Mouse (Mus musculus) kidney, postnatal 0 days (tissue): ENCODE results near the gene Spata4. TPM values are rescaled to one million over a fixed set of nuclear protein-coding genes. Genes with fewer than 3 reads are reported as not detected.
"Not testable (repeated sequence)": the region's sequence is repeated elsewhere in the genome, so short reads cannot be mapped to it uniquely, and the experiment has no call there.

Source experiments
- ATAC-seq: fragments of 200-750 bp; cut with Nextera tagmentation; replicated peaks from 2 replicates; pipeline ENCODE4 v1.8.0; 2017; ENCODE audit warnings: low read depth, moderate number of reproducible peaks, moderate TSS enrichment, moderate library complexity; ENCODE audit not compliant: low FRiP score
- DNase-seq: peaks from one replicate; pipeline ENCODE4 v3.0.0-alpha.2; 2016; ENCODE audit warnings: low spot score
- H3K27ac ChIP-seq: fragments of 300-500 bp; sonication (generic); 2 replicates; pipeline ENCODE4 v1.5.1; 2014; ENCODE audit warnings: mild to moderate bottlenecking
- H3K27me3 ChIP-seq: fragments of 300-500 bp; sonication (generic); 2 replicates; pipeline ENCODE4 v1.6.1; 2014; ENCODE audit warnings: low read length, mixed read lengths; ENCODE audit not compliant: insufficient read depth
- H3K36me3 ChIP-seq: fragments of 300-500 bp; sonication (generic); 2 replicates; pipeline ENCODE4 v1.6.1; 2014; ENCODE audit warnings: low read length, mixed read lengths; ENCODE audit not compliant: insufficient read depth
- H3K4me1 ChIP-seq: fragments of 300-500 bp; sonication (generic); replicated peaks from 2 replicates; pipeline ENCODE4 v1.6.1; 2014; ENCODE audit warnings: antibody characterized with exemption, low read length, mixed read lengths; ENCODE audit not compliant: insufficient read depth
- H3K4me2 ChIP-seq: fragments of 300-500 bp; sonication (generic); 2 replicates; pipeline ENCODE4 v1.6.1; 2014; ENCODE audit warnings: mild to moderate bottlenecking, low read length, moderate library complexity, mixed read lengths
- H3K4me3 ChIP-seq: fragments of 300-500 bp; sonication (generic); replicated peaks from 2 replicates; pipeline ENCODE4 v1.5.1; 2014; ENCODE audit warnings: low read depth, low read length
- H3K9ac ChIP-seq: fragments of 300-500 bp; sonication (generic); 2 replicates; pipeline ENCODE4 v1.6.1; 2014; ENCODE audit warnings: low read depth, low read length
- H3K9me3 ChIP-seq: fragments of 300-500 bp; sonication (generic); replicated peaks from 2 replicates; pipeline ENCODE4 v1.6.1; 2016; ENCODE audit warnings: low read length, inconsistent platforms, mixed read lengths
- CTCF ChIP-seq: IDR thresholded peaks from 2 replicates; pipeline ENCODE4 v1.5.1; 2016; ENCODE audit warnings: antibody characterized with exemption, low read depth, mild to moderate bottlenecking, moderate library complexity
- WGBS: fragments of 180-500 bp; shearing (Covaris S2); extraction: QIAGEN DNeasy Blood & Tissue Kit; methylation state at CpG from one replicate; pipeline ENCODE4 v1.1.7; 2014; 5-methylcytosine and 5-hydroxymethylcytosine counted together
- polyA plus RNA-seq: library from polyadenylated mRNA; unstranded; fragments of >200 nt; fragmentation: Nextera tagmentation; extraction: Ambion mirVana; gene quantifications from 2 replicates; pipeline ENCODE4 v1.2.1, GENCODE M21; 2015

Spata4 gene
- polyA plus RNA-seq, 1 experiment from 2014 or later = not detected

DNA sequence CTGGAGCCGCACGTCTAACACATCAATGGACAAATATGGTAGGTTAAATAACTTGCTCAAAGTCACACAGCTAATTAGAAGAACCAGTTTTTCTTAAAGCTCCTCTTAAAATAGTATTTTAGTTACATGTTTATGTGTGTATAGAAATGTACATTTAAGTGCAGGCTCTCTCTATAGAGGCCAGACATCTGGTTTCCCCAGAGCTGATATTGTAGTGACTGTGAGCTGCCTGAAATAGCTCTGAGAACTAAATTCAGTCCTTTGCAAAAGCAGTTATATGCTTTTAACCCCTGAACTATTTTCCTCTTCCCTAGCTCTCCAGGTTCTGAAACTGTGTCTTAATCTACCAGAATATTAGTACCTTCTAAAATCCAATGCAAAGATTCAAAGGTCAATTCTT is 3.2 kb upstream of the Spata4 start:
- no peak overlapping the region for H3K4me2 ChIP-seq
- no peak for ATAC-seq
- H3K4me3 ChIP-seq = no peak overlapping the region
- H3K27me3 ChIP-seq = no peaks in the 10 kb centered on the region
- 79% methylated on average over 2 of the region's 2 CpGs for WGBS
- no peaks in the 10 kb centered on the region for H3K36me3 ChIP-seq
- H3K9me3 ChIP-seq = no peaks in the 10 kb centered on the region
- DNase-seq = no peak
- no peak overlapping the region for H3K9ac ChIP-seq
- no peak overlapping the region for H3K27ac ChIP-seq
- no peaks in the 10 kb centered on the region for H3K4me1 ChIP-seq
- no peak for TF ChIP-seq CTCF

DNA sequence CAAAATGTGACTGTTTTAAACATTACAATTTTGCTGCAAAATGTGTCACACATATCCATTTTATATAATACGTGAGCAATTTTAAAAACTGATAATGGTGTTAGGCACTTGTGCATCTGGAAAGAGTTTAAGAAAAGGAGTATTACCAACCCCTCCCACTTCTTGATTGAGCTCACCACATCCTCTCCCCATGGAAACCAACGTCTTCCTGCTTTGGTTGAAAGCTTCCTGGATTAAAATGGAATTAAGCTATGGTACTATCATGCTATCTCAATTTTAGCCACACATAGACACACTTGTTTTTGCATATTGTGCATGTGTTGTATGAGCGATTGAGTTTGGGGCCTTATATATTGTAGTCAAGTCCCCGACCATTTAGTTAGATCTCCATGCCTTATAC is 2.9 kb downstream of the Spata4 start:
- no peaks in the 10 kb centered on the region for H3K9me3 ChIP-seq
- no peak overlapping the region for H3K27ac ChIP-seq
- H3K4me1 ChIP-seq = no peaks in the 10 kb centered on the region
- DNase-seq (no peak), ATAC-seq (no peak)
- H3K9ac ChIP-seq = no peak overlapping the region
- H3K36me3 ChIP-seq = no peaks in the 10 kb centered on the region
- no peak overlapping the region for H3K4me3 ChIP-seq
- no peak overlapping the region for H3K4me2 ChIP-seq
- no peak for TF ChIP-seq CTCF
- WGBS = 78% methylated on average over 4 of the region's 4 CpGs
- no peaks in the 10 kb centered on the region for H3K27me3 ChIP-seq

DNA sequence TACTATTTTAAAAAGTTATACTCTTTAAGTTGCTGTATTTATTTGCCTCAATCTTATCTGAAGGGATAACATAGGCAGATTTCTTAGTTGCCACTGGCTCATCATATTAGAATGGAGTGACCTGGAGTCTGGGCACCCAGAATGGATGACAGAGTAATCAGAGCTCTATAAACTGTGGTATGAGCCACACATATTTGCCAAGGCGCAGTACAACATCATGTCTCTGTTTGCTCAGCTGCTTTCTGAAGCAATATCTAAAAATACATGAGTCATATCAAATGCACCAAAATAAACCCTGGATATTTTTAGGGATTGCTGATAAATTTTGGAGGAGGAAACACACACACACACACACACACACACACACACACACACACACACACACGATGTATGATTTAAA is 8.8 kb downstream of the Spata4 start:
- H3K36me3 ChIP-seq = no peaks in the 10 kb centered on the region
- no peak overlapping the region for H3K9ac ChIP-seq
- H3K27ac ChIP-seq = no peak overlapping the region
- WGBS = 78% methylated on average over 2 of the region's 2 CpGs
- H3K4me2 ChIP-seq = no peak overlapping the region
- DNase-seq = no peak
- H3K4me1 ChIP-seq = no peaks in the 10 kb centered on the region
- ATAC-seq = no peak
- no peak for TF ChIP-seq CTCF
- no peak overlapping the region for H3K4me3 ChIP-seq
- H3K27me3 ChIP-seq = no peaks in the 10 kb centered on the region
- no peaks in the 10 kb centered on the region for H3K9me3 ChIP-seq

DNA sequence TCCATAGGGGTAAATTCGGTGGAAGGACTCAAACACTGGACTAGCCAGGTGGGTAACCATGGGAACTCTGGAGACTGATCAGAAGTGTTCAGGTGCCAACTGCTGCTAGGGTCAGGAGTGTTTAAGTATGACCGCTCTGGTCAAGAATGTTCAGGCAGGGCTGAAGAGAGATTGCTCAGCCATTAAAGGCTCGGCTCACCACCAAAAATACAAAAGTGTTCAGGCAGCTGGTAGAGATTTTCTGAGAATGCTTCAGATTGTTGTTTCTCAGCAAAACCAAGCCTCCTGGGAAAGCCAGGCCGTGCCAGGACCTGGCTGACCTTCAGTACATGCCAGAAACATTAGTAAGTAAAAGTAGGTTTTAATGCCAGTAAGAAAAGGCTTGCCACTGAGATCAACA is 9.7 kb downstream of the Spata4 start:
- Histone ChIP-seq H3K9me3 (no peaks in the 10 kb centered on the region), H3K27me3 (no peaks in the 10 kb centered on the region), H3K4me1 (no peaks in the 10 kb centered on the region), H3K27ac (no peak overlapping the region), H3K4me3 (no peak overlapping the region), H3K9ac (no peak overlapping the region), H3K36me3 (no peaks in the 10 kb centered on the region), H3K4me2 (no peak overlapping the region)
- DNase-seq (no peak), ATAC-seq (no peak)
- WGBS = 73% methylated on average over 4 of the region's 4 CpGs
- no peak for TF ChIP-seq CTCF

DNA sequence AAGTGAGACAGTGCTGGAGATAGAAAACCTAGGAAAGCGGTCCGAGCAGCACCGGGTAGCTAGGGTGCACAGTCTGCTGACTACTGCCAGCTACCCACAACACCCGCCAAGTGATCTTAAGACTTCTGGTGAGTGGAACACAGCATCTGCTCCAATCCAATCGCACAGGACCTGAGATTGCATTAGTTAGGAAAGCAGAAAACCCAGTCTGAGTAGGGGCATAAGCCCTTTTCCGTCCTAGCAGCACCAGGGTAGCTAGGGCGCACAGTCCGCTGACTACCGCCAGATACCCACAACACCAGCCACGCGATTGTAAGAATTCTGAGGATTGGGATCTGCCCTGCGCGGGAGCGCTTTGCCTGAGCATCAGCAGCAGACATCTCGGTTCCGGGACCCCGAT is 16.1 kb downstream of the Spata4 start:
- 91% methylated on average over 17 of the region's 17 CpGs for WGBS

DNA sequence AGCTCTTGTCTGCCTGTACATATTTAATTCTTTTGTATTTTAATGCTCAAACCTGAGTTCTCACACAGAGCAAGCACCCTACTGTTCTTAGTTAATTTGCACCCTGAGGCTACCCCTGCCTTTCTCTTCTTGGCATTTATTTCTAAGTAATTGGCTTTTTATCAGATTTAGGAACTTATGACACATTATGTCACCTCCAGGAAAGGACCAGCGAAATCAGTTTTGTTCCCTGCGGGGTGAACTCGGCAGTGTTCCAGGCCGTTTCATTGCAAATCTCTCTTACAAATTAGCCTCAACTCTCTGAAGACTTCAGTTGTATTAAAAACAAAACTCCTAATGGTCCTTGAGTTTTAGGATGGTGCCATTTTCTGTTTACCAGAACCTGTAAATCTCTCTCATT is 38.1 kb downstream of the Spata4 start:
- Histone ChIP-seq H3K4me3 (no peak overlapping the region), H3K4me2 (no peak overlapping the region), H3K4me1 (no peaks in the 10 kb centered on the region), H3K27me3 (no peaks in the 10 kb centered on the region), H3K9me3 (no peaks in the 10 kb centered on the region), H3K9ac (no peak overlapping the region), H3K27ac (no peak overlapping the region), H3K36me3 (no peaks in the 10 kb centered on the region)
- no peak for DNase-seq
- ATAC-seq = no peak
- no peak for TF ChIP-seq CTCF
- 62% methylated on average over 4 of the region's 4 CpGs for WGBS

More for the DNA sequence above, 16.1 kb downstream of the Spata4 start:
- H3K27ac ChIP-seq, H3K9me3 ChIP-seq, ATAC-seq, DNase-seq, H3K9ac ChIP-seq, H3K4me3 ChIP-seq, H3K27me3 ChIP-seq, H3K36me3 ChIP-seq, H3K4me2 ChIP-seq, H3K4me1 ChIP-seq: not testable (repeated sequence)

Other genes with a start within 250 kb of the Spata4 start
- gene Asb5, start 71.2 kb upstream of the Spata4 start, polyA plus RNA-seq = 6.2 and 6.6 TPM in 2 replicates
- gene Spcs3, start 70.8 kb upstream of the Spata4 start, polyA plus RNA-seq = 94.0 and 103 TPM in 2 replicates